Mouse (Mus musculus) layer of hippocampus, adult 18-20 months (tissue): Measurements from ENCODE around the gene Akirin1. TPM values are rescaled to one million over a fixed set of nuclear protein-coding genes. Genes with fewer than 3 reads are reported as not detected.

Source experiments
- DNase-seq, 2 experiments: peaks; one replicate each; pipeline ENCODE4 v3.0.0; 2022; ENCODE audit warnings: low spot score in 2 of 2
- total RNA-seq, 2 experiments: library from RNA; stranded (reverse); gene quantifications; 2 replicates each; pipeline ENCODE4 v1.2.3; 2021

Akirin1 gene
- total RNA-seq, 2 experiments from 2014 or later = 53.8 to 61.3 TPM

GRCm38 (mm10) chr4:123721761-123722160 is 28.4 kb downstream of the Akirin1 start:
- no peak for DNase-seq

DNA sequence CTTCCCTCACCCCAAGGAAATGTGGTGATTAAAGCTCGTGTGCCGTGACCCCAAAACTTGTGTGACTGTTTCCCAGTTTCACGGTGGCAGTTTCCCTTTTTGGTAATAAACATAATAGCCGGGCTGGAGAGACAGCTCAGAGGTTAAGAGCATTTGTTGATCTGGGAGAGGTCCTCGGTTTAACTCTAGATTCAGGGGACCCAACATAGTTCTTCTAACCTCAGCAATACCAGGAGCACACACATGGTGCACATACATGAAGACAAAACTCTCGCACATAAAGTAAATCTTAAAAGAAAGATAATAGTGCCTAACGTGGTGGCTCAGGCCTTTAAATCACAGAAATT is 31.7 kb downstream of the Akirin1 start:
- no peak for DNase-seq

DNA sequence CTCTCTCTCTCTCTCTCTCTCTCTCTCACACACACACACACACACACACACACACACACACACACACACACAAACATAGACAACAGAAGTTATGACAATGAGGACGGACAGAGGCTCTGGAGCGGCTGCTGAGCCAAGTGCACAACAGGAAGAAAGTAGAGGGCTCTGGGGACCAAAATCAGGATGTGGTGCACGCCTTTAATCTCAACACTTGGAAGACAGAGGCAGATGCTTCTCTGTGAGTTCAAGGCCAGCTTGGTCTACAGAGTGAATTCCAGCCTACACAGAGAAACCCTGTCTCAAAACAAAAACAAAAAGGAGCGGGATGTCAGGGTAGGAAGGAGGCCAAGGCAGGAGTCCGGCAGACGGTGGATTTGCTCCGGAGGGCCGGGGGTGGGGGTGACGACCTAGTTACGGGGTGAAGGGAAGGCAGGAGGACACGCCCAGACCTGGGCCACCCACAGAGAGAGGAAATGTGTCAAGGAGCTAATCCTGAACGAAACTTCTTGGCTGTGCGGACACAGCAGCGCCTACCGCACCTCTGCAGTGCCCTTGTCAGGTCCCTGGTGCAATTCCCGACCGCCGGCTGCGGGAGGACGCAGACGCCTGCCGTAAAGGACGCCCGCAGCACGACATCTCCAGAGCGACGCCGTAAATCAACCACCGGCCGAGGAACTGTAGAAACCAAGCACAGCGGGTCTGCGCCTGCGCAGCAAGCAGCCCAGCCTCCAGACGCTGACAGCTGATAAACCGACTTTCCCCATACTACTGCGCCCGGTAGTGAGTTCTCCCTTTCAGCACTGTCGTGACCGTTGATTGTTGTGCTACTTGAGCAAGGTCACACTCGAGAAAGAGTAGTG is 32.3 kb downstream of the Akirin1 start, which contains the start of gene Ndufs5:
Gene Ndufs5, minus strand, starts transcription at position 629 of the 860 bp plus-strand sequence.
- DNase-seq = peak; percentile 94 to 98

GRCm38 (mm10) chr4:123712431-123712830 is 37.7 kb downstream of the Akirin1 start:
- DNase-seq = no peak

DNA sequence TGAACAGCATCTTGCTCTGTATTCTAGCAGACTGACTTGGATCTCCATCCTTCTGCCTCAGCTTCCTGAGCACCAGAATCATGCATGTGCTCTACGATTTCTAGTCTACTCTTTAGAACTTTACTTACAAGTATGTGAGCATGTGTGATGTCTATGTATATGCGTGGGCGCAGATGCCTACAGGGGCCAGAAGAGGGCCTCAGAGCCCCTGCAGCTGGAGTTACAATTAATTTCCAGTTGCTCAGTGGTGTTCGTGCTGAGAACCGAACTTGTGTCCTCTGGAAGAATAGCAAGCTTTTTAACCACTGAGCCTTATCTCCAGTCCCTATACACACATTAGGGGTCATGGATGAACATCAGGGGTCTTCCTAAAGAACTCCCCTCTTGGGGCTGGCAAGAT is 42.8 kb downstream of the Akirin1 start:
- DNase-seq = no peak

GRCm38 (mm10) chr4:123705340-123705739 is 44.8 kb downstream of the Akirin1 start:
- DNase-seq = no peak

DNA sequence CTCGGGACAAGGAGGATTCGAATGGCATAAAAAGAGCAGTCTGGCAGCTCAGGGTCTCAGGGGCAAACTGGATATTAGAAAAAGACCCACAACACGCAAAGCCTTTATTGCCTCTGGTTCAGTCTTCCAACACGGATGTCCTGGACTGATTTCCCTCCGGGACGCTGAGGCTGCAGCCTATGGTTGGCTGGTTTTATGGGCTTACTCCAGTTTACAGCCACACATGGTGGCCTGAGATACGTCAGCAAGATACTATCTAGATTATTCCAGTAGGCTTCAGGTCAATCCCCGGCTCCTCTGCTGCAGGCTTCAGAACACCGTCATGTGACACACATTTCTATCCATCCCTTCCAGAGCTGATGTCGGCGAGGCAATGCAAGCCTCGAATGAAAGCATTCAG is 56.8 kb downstream of the Akirin1 start:
- no peak for DNase-seq

- DNase-seq = no peak
Measured at GRCm38 (mm10) chr4:123692071-123692470, 58.1 kb downstream of the Akirin1 start.

DNA sequence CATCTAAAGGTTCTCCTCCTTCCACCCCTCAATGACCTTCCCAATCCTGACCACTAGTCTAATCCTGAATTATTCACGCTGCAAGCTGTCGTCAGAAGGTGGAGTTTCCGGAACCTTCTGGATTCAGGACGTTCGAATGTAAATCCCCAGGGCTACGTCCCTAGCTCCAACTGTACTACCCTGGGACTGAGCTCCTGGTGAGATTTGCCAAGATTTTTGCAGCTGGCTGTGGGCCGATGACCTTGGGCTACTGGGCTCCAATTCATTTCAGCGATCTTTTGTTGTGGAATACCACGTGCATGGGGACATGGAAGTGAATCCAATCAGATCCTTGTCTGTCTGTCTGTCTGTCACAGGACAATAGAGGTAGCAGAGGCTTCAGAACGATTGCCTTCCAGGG is 59.8 kb downstream of the Akirin1 start:
- no peak for DNase-seq

GRCm38 (mm10) chr4:123687025-123687781 is 62.9 kb downstream of the Akirin1 start:
- DNase-seq = no peak

- DNase-seq = no peak
Measured at GRCm38 (mm10) chr4:123686368-123687024, 63.6 kb downstream of the Akirin1 start.

GRCm38 (mm10) chr4:123685506-123686242 is 64.5 kb downstream of the Akirin1 start:
- DNase-seq = no peak

DNA sequence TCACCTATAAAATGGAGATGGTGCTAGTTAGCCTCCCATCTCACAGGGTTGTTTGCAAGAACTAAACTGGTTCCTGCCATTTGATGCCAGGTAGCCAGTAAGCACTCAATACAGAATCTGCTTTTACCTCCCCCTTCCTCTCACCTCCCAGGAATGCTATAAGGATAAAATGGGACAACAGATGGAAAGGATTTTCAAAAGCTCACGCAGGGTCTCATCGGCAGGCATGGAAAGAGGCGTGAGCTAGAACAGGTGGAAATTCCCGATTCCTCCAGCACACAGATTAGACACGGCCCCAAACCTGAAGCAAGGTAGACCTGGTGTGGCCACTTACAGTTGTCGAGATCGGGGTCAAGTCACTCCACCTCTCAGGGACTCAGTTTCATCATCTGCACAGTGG is 65.1 kb downstream of the Akirin1 start:
- DNase-seq = no peak

Other genes with a start within 250 kb of the Akirin1 start
- 100 to 1,000 TPM; 219 to 233 TPM for gene Macf1, start 66.0 kb downstream of the Akirin1 start, total RNA-seq
- gene Ndufs5, start 32.1 kb downstream of the Akirin1 start, total RNA-seq = 100 to 1,000 TPM; 198 to 204 TPM
- under 1 TPM in 1 of 2 experiments, not detected in 1; 0.23 TPM for gene Rhbdl2, start 37.5 kb upstream of the Akirin1 start, total RNA-seq
- not detected for gene 4933427I04Rik, start 109.3 kb upstream of the Akirin1 start, total RNA-seq
- gene Mycbp, start 154.5 kb upstream of the Akirin1 start, total RNA-seq = 10 to 100 TPM in 1 of 2 experiments, 1 to 10 TPM in 1; 8.9 to 10.9 TPM
- 10 to 100 TPM; 58.9 to 59.2 TPM for gene Rragc, start 167.1 kb upstream of the Akirin1 start, total RNA-seq
- gene 4930535I16Rik, start 167.7 kb upstream of the Akirin1 start, total RNA-seq = not detected